Mouse (Mus musculus): Measurements from ENCODE around the gene Ano10. TPM values are rescaled to one million over a fixed set of nuclear protein-coding genes. Genes with fewer than 3 reads are reported as not detected.

The Ano10 gene
- polyA plus RNA-seq, 1 experiment = 80.3 TPM

DNA sequence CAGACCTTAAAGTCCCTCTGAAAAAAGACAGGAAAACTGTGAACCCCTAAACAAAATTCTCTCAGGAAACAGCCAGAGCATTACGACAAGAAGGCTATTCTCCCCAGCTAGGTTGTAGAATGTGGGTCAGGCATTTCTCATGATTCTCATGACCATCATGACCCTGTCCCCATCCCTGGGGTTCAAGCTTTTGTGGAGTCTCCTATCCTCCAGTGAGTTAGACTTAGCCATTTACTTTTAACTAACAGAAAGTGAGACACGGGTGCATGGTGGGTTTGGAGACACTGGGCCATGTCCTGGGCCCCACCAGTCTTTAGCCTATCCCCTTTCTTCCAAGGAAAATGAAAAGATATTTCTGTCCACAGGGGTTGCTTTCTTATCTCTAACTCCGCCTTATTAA, 109.9 kb downstream of the Ano10 start:
- 86% methylated on average over 3 of the region's 3 CpGs for WGBS
- TF ChIP-seq POLR2A (IDR thresholded peaks at IDR 0.05; ENCODE audit: low read depth, low read length) (no peak), CTCF (IDR thresholded peaks at IDR 0.05; ENCODE audit: extremely low read depth, insufficient read length, insufficient replicate concordance, low read depth, low read length) (no peak)
- H3K27ac ChIP-seq (ENCODE audit: insufficient read depth, low read depth, low read length) = no peak overlapping the region
- H3K36me3 ChIP-seq (ENCODE audit: control insufficient read depth, insufficient read depth, low read length) = no peaks in the 10 kb centered on the region
- H3K27me3 ChIP-seq (ENCODE audit: control insufficient read depth, insufficient read depth, low read length) = no peaks in the 10 kb centered on the region
- H3K4me1 ChIP-seq (ENCODE audit: control insufficient read depth, insufficient read depth, insufficient read length, low read length) = peaks cover 9% of the 10 kb centered on the region
- H3K4me3 ChIP-seq (ENCODE audit: low read depth, low read length) = no peak overlapping the region

- Histone ChIP-seq H3K36me3 (ENCODE audit: control insufficient read depth, insufficient read depth, low read length) (no peaks in the 10 kb centered on the region), H3K4me3 (ENCODE audit: low read depth, low read length) (no peak overlapping the region), H3K27ac (ENCODE audit: insufficient read depth, low read depth, low read length) (no peak overlapping the region), H3K27me3 (ENCODE audit: control insufficient read depth, insufficient read depth, low read length) (no peaks in the 10 kb centered on the region), H3K4me1 (ENCODE audit: control insufficient read depth, insufficient read depth, insufficient read length, low read length) (peaks cover 7% of the 10 kb centered on the region)
- no peak for TF ChIP-seq CTCF (IDR thresholded peaks at IDR 0.05; ENCODE audit: extremely low read depth, insufficient read length, insufficient replicate concordance, low read depth, low read length)
- no peak for TF ChIP-seq POLR2A (IDR thresholded peaks at IDR 0.05; ENCODE audit: low read depth, low read length)
- 83% methylated on average over 4 of the region's 4 CpGs for WGBS
Measured at GRCm38 (mm10) chr9:122183074-122183473, 111.1 kb downstream of the Ano10 start.

GRCm38 (mm10) chr9:122180105-122180504, 114.1 kb downstream of the Ano10 start:
- peaks cover 7% of the 10 kb centered on the region; the same call in 1 of the 2 replicates for H3K4me1 ChIP-seq (ENCODE audit: control insufficient read depth, insufficient read depth, insufficient read length, low read length)

DNA sequence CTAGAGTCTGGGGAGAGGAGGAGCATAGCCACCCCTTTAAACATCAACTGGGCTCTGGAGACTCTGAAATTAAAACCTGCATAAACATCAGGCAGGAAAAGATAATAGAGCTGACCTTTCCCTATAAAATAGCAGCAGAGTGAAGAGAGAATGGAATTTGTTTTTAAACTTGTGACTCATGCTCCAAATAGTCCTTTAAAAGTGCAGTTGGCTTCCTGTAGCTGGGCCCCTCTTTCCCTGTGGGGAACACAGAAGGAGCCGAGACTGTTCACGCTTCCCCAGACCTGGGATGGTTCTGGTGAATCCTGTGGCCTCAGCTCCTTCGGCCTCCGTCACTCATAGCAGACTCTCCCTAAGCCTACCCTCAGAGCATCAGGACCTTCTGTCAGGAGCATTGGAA, 115.8 kb downstream of the Ano10 start:
- H3K4me1 ChIP-seq (ENCODE audit: control insufficient read depth, insufficient read depth, insufficient read length, low read length) = peaks cover 10% of the 10 kb centered on the region; the same call in 1 of the 2 replicates
- TF ChIP-seq CTCF (IDR thresholded peaks at IDR 0.05; ENCODE audit: extremely low read depth, insufficient read length, insufficient replicate concordance, low read depth, low read length) = no peak
- no peak for TF ChIP-seq POLR2A (IDR thresholded peaks at IDR 0.05; ENCODE audit: low read depth, low read length)
- H3K36me3 ChIP-seq (ENCODE audit: control insufficient read depth, insufficient read depth, low read length) = no peaks in the 10 kb centered on the region
- no peak overlapping the region for H3K4me3 ChIP-seq (ENCODE audit: low read depth, low read length)
- peak overlapping the region; percentile 43 for H3K27ac ChIP-seq (ENCODE audit: insufficient read depth, low read depth, low read length)
- no peaks in the 10 kb centered on the region for H3K27me3 ChIP-seq (ENCODE audit: control insufficient read depth, insufficient read depth, low read length)
- 68% methylated on average over 4 of the region's 4 CpGs for WGBS

More at GRCm38 (mm10) chr9:122180105-122180504, 114.1 kb downstream of the Ano10 start:
- Histone ChIP-seq H3K27me3 (ENCODE audit: control insufficient read depth, insufficient read depth, low read length) (no peaks in the 10 kb centered on the region), H3K27ac (ENCODE audit: insufficient read depth, low read depth, low read length) (no peak overlapping the region), H3K36me3 (ENCODE audit: control insufficient read depth, insufficient read depth, low read length) (no peaks in the 10 kb centered on the region), H3K4me3 (ENCODE audit: low read depth, low read length) (no peak overlapping the region)
- 77% methylated on average over 3 of the region's 3 CpGs for WGBS
- TF ChIP-seq CTCF (IDR thresholded peaks at IDR 0.05; ENCODE audit: extremely low read depth, insufficient read length, insufficient replicate concordance, low read depth, low read length) (no peak), POLR2A (IDR thresholded peaks at IDR 0.05; ENCODE audit: low read depth, low read length) (no peak)

- Histone ChIP-seq H3K27ac (ENCODE audit: insufficient read depth, low read depth, low read length) (peak overlapping the region; percentile 43), H3K27me3 (ENCODE audit: control insufficient read depth, insufficient read depth, low read length) (no peaks in the 10 kb centered on the region), H3K4me3 (ENCODE audit: low read depth, low read length) (no peak overlapping the region), H3K36me3 (ENCODE audit: control insufficient read depth, insufficient read depth, low read length) (no peaks in the 10 kb centered on the region), H3K4me1 (ENCODE audit: control insufficient read depth, insufficient read depth, insufficient read length, low read length) (peaks cover 10% of the 10 kb centered on the region; the same call in 1 of the 2 replicates)
- 69% methylated on average over 7 of the region's 7 CpGs for WGBS
- no peak for TF ChIP-seq POLR2A (IDR thresholded peaks at IDR 0.05; ENCODE audit: low read depth, low read length)
- no peak for TF ChIP-seq CTCF (IDR thresholded peaks at IDR 0.05; ENCODE audit: extremely low read depth, insufficient read length, insufficient replicate concordance, low read depth, low read length)
Measured at GRCm38 (mm10) chr9:122177256-122178220, 116.7 kb downstream of the Ano10 start.

DNA sequence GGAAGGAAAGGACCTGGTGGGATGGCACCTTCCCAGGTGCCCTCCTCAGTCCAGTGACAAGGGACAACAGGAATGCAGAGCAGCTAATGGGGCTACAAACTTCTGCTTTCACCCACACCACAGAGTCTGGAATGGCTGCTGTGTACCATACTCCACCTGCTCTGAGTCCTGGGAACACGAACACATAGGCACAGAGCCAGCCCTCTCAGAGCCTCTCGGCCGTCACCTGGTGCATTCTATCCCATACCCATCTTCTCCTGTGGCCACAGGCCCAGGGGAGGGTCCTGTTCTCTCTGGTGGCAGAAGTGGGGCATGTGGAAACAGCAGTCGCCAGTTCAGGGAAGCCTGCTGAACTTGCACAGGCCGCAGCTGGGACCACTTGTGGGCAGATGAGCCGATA, 119.5 kb downstream of the Ano10 start:
- H3K4me1 ChIP-seq (ENCODE audit: control insufficient read depth, insufficient read depth, insufficient read length, low read length) = peaks cover 10% of the 10 kb centered on the region; the same call in 1 of the 2 replicates
- no peak overlapping the region for H3K4me3 ChIP-seq (ENCODE audit: low read depth, low read length)
- H3K27ac ChIP-seq (ENCODE audit: insufficient read depth, low read depth, low read length) = no peak overlapping the region
- no peaks in the 10 kb centered on the region for H3K27me3 ChIP-seq (ENCODE audit: control insufficient read depth, insufficient read depth, low read length)
- peaks cover 7% of the 10 kb centered on the region; the same call in 1 of the 2 replicates for H3K36me3 ChIP-seq (ENCODE audit: control insufficient read depth, insufficient read depth, low read length)
- 86% methylated on average over 6 of the region's 6 CpGs for WGBS
- TF ChIP-seq POLR2A (IDR thresholded peaks at IDR 0.05; ENCODE audit: low read depth, low read length) (no peak), CTCF (IDR thresholded peaks at IDR 0.05; ENCODE audit: extremely low read depth, insufficient read length, insufficient replicate concordance, low read depth, low read length) (no peak)

Data from small intestine, adult 2 months (tissue).